Mouse (Mus musculus) bone marrow, adult 2 months (tissue): ENCODE measurements at regions not wholly inside any gene's neighbourhood (a gene's known extent, or its start where the extent isn't known, plus 50 kb on each side); places are given as distances from the start of the nearest gene placed in this dataset.

Source experiments
- CTCF ChIP-seq: fragments of 200-500 bp; IDR thresholded peaks from 2 replicates; pipeline ENCODE4 v1.5.1; 2011; ENCODE audit warnings: low read length, control low read depth; ENCODE audit not compliant: control insufficient read depth, insufficient read depth
- POLR2A ChIP-seq: fragments of 200-500 bp; IDR thresholded peaks from 2 replicates; pipeline ENCODE4 v1.6.1; 2011; ENCODE audit warnings: low read depth, mild to moderate bottlenecking, control low read depth, low read length, borderline replicate concordance; ENCODE audit not compliant: control insufficient read depth

DNA sequence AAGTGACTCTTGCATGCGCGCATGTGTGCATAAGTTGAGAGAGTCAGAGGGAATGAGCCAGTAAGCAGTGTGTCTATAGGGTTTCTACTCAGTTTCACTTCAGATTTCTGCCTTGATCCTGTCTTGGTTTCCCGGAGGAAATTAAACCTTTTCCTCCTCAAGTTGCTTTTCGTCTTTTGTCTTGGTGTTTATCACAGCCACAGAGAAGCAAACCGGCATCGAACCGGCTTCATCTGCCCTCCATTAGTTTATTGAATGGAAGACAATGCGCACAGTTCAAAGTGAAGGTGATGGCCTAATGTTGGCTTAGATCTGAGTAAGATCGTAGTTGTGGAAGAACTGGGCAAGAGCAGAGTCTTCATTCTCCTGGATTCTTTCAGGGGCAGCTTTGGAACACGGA is 134.4 kb downstream of the Etnk1 start:
- TF ChIP-seq POLR2A (no peak), CTCF (no peak)
